Mouse (Mus musculus) ES-Bruce4 (cell line): ENCODE data around the gene Six2. TPM values are rescaled to one million over a fixed set of nuclear protein-coding genes. Genes with fewer than 3 reads are reported as not detected.

Experiments used
- H3K27ac ChIP-seq: 2 replicates; pipeline ENCODE4 v1.5.1; 2012; ENCODE audit warnings: low read length, inconsistent platforms; ENCODE audit not compliant: insufficient read depth
- H3K27me3 ChIP-seq: 2 replicates; pipeline ENCODE4 v1.6.1; 2012; ENCODE audit warnings: mild to moderate bottlenecking, low read length, inconsistent platforms; ENCODE audit not compliant: control insufficient read depth, poor library complexity, insufficient read depth, severe bottlenecking
- H3K36me3 ChIP-seq: 2 replicates; pipeline ENCODE4 v1.6.1; 2012; ENCODE audit warnings: inconsistent platforms, mild to moderate bottlenecking, low read length, moderate library complexity; ENCODE audit not compliant: control insufficient read depth, poor library complexity, insufficient read depth, severe bottlenecking
- H3K4me1 ChIP-seq: one replicate; pipeline ENCODE4 v1.8.1; 2011; ENCODE audit warnings: low read length; ENCODE audit not compliant: control insufficient read depth, insufficient read depth
- H3K4me3 ChIP-seq: 2 replicates; pipeline ENCODE4 v1.5.1; 2011; ENCODE audit warnings: low read depth, mild to moderate bottlenecking, low read length
- H3K9ac ChIP-seq: 2 replicates; pipeline ENCODE4 v1.6.1; 2012; ENCODE audit warnings: low read depth, mild to moderate bottlenecking, inconsistent platforms; ENCODE audit not compliant: poor library complexity, severe bottlenecking
- H3K9me3 ChIP-seq: replicated peaks from 2 replicates; pipeline ENCODE4 v1.6.1; 2012; ENCODE audit warnings: mild to moderate bottlenecking, low read length, inconsistent platforms; ENCODE audit not compliant: control insufficient read depth, poor library complexity, insufficient read depth, severe bottlenecking
- CTCF ChIP-seq: IDR thresholded peaks from one replicate; pipeline ENCODE4 v1.8.1; 2011; ENCODE audit warnings: low read depth, low read length
- EP300 ChIP-seq: IDR thresholded peaks from 2 replicates; pipeline ENCODE4 v1.6.1; 2011; ENCODE audit warnings: low read depth, low read length; ENCODE audit not compliant: insufficient read depth
- POLR2A ChIP-seq: IDR thresholded peaks from one replicate; pipeline ENCODE4 v1.8.1; 2011; ENCODE audit warnings: low read length; ENCODE audit not compliant: insufficient read depth
- polyA plus RNA-seq: library from polyadenylated mRNA; stranded (reverse); fragments of >200 nt; gene quantifications from 2 replicates; pipeline ENCODE4 v1.2.4, GENCODE M21; 2011; ENCODE audit warnings: low read depth; ENCODE audit not compliant: missing spikeins, insufficient read depth, insufficient read length

Gene Six2
- polyA plus RNA-seq, 1 experiment: 0.46 TPM

GRCm38 (mm10) chr17:85645718-85646665 lies 42.1 kb downstream of the Six2 start:
- Histone ChIP-seq H3K9ac (no peak overlapping the region), H3K27ac (no peak overlapping the region), H3K9me3 (no peaks in the 10 kb centered on the region)

DNA sequence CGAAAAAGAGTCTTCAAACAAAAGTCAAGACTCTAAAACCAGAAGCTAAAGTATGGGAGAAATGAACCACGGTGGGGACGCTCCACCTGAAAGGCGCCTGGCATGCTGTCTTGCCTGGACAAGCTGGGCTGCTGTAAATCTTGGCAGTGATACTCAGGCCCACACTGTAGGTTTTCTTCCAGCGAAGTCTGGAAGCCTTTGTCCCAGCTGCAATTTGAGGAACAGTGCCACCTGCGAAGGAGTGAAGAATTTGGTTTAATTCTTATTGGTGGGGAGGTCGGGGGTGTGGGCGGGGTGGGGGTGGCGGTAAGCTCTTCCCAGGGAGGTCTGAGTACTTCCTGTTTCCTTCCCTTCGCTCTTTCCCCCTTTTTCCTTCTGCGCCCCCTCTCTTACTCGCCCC lies 42.8 kb downstream of the Six2 start:
- Histone ChIP-seq H3K27ac (no peak overlapping the region), H3K9ac (no peak overlapping the region), H3K9me3 (no peaks in the 10 kb centered on the region), H3K36me3 (no peaks in the 10 kb centered on the region), H3K4me3 (peak overlapping the region; percentile 53), H3K4me1 (no peaks in the 10 kb centered on the region), H3K27me3 (peaks cover 5% of the 10 kb centered on the region; the same call in 1 of the 2 replicates)
- TF ChIP-seq EP300 (no peak), CTCF (no peak), POLR2A (no peak)

More at GRCm38 (mm10) chr17:85645718-85646665, 42.1 kb downstream of the Six2 start:
- no peaks in the 10 kb centered on the region for H3K4me1 ChIP-seq
- peaks cover 5% of the 10 kb centered on the region; the same call in 1 of the 2 replicates for H3K27me3 ChIP-seq
- H3K36me3 ChIP-seq: no peaks in the 10 kb centered on the region
- H3K4me3 ChIP-seq: peak overlapping the region; percentile 53
- no peak for TF ChIP-seq POLR2A
- peak; percentile 50 for TF ChIP-seq CTCF
- 0 out of 2 replicates have a peak, but pooled peaks have one; percentile 38 for TF ChIP-seq EP300

GRCm38 (mm10) chr17:85637876-85638275 lies 50.2 kb downstream of the Six2 start:
- H3K4me1 ChIP-seq: no peaks in the 10 kb centered on the region
- no peak overlapping the region for H3K9ac ChIP-seq
- no peak overlapping the region for H3K27ac ChIP-seq
- H3K27me3 ChIP-seq: peaks cover 7% of the 10 kb centered on the region; the same call in 1 of the 2 replicates
- TF ChIP-seq CTCF (no peak), POLR2A (no peak), EP300 (no peak)
- no peaks in the 10 kb centered on the region for H3K36me3 ChIP-seq
- H3K9me3 ChIP-seq: no peaks in the 10 kb centered on the region
- no peak overlapping the region for H3K4me3 ChIP-seq

Other genes starting within 250 kb of the Six2 start
- 0.26 TPM in 1 of 2 replicates, not detected in the other for gene Six3, start 74.7 kb downstream of the Six2 start, polyA plus RNA-seq